12 mouse cellular contexts compared by ENCODE assay signal in the genomic region with DNA sequence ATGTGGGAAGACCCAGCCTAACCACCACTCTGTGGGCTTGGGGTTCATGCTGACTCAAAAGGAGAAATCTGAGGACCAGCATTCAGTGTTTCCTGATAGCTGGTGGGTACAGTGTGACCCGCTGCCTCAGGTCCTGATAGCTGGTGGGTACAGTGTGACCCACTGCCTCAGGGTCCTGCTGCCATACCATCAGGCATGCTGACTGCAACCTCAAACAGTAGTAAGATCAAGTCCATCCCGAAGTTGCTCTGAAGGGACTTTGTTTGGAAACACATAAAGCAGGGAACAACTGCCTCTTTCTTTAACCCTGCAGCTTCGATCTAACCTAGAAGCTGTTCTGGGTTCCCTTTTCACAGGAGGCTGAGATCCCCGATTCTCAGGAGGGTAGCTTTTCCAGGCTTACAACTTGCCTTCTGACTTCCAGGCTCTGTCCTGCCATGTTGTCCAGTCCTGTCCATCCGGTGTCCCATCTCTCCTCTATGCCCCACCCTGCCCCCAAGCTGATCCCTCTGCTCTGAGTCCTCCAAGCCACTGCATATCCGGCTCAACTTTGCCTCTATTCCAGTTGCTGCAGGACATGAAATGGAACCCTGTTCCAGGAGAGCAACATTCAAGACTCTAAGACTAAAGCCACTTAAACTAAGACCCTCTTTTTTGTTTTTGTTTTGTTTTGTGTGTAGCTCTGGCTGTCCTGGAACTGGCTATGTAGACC. TPM values are rescaled to one million over a fixed set of nuclear protein-coding genes. Genes with fewer than 3 reads are reported as not detected.
DNase-seq lines count a peak whose midpoint lies in the region; ATAC-seq and TF ChIP-seq lines count a peak whose summit lies in the region.
"Had no signal": no experiment of that assay in that cellular context is flagged by ENCODE, and none has a peak within 500 bp of the region (broad histone marks: within the 10 kb centered on the region; RNA-seq: fewer than 3 reads in every experiment).

No protein-coding gene starts in this region.

- no peak for ATAC-seq in forebrain, embryonic 13.5 days
- no peak for ATAC-seq in forebrain, embryonic 16.5 days
- ATAC-seq in stomach, postnatal 0 days (ENCODE audit: low FRiP score, low TSS enrichment): no peak
- ATAC-seq in erythroblast, adult 5-6 weeks (replicated peaks; ENCODE audit: low FRiP score, poor library complexity, severe bottlenecking): no peak
- ATAC-seq: Patski had no signal

- WGBS in forebrain, embryonic 13.5 days: 89% methylated on average over 6 of the region's 6 CpGs
- WGBS in forebrain, embryonic 10.5 days: 89% methylated on average over 6 of the region's 6 CpGs
- 86% methylated on average over 6 of the region's 6 CpGs for WGBS in liver, adult 2 months
- WGBS in forebrain, embryonic 16.5 days: 84% methylated on average over 6 of the region's 6 CpGs
- 83% methylated on average over 6 of the region's 6 CpGs for WGBS in stomach, postnatal 0 days

- H3K27me3 ChIP-seq in forebrain, embryonic 13.5 days: no peaks in the 10 kb centered on the region
- no peaks in the 10 kb centered on the region for H3K27me3 ChIP-seq in forebrain, embryonic 10.5 days (ENCODE audit: poor library complexity, severe bottlenecking)
- H3K27me3 ChIP-seq in liver, adult 2 months (ENCODE audit: control insufficient read depth, insufficient read depth, low read length): no peaks in the 10 kb centered on the region
- no peaks in the 10 kb centered on the region for H3K27me3 ChIP-seq in forebrain, embryonic 16.5 days (replicated peaks; ENCODE audit: control insufficient read depth, insufficient read depth, low read length)
- H3K27me3 ChIP-seq in stomach, postnatal 0 days (ENCODE audit: control insufficient read depth, insufficient read depth, low read length): no peaks in the 10 kb centered on the region
- H3K27me3 ChIP-seq: limb, embryonic 15.5 days; Patski had no signal

- no peak overlapping the region for H3K4me2 ChIP-seq in forebrain, embryonic 13.5 days
- no peak overlapping the region for H3K4me2 ChIP-seq in forebrain, embryonic 16.5 days (ENCODE audit: low read length)
- no peak overlapping the region for H3K4me2 ChIP-seq in stomach, postnatal 0 days (replicated peaks; ENCODE audit: low read depth)
- H3K4me2 ChIP-seq: limb, embryonic 15.5 days had no signal

- no peaks in the 10 kb centered on the region for H3K9me3 ChIP-seq in forebrain, embryonic 13.5 days (replicated peaks)
- no peaks in the 10 kb centered on the region for H3K9me3 ChIP-seq in forebrain, embryonic 10.5 days
- H3K9me3 ChIP-seq in forebrain, embryonic 16.5 days (ENCODE audit: control insufficient read depth, low read length): no peaks in the 10 kb centered on the region
- H3K9me3 ChIP-seq in stomach, postnatal 0 days (ENCODE audit: control insufficient read depth, low read length): no peaks in the 10 kb centered on the region
- H3K9me3 ChIP-seq: limb, embryonic 15.5 days had no signal

- no peak for TF ChIP-seq POLR2A in liver, adult 2 months (IDR thresholded peaks at IDR 0.05; ENCODE audit: extremely low read depth, insufficient read depth, low read length)

- H3K36me3 ChIP-seq in forebrain, embryonic 13.5 days (ENCODE audit: poor library complexity, severe bottlenecking): peaks cover 3% of the 10 kb centered on the region; the same call in 1 of the 2 replicates
- peaks cover 19% of the 10 kb centered on the region for H3K36me3 ChIP-seq in forebrain, embryonic 10.5 days (replicated peaks)
- no peaks in the 10 kb centered on the region for H3K36me3 ChIP-seq in liver, adult 2 months (ENCODE audit: control insufficient read depth, insufficient read depth, low read length)
- H3K36me3 ChIP-seq in forebrain, embryonic 16.5 days (ENCODE audit: control insufficient read depth, insufficient read depth): no peaks in the 10 kb centered on the region
- no peaks in the 10 kb centered on the region for H3K36me3 ChIP-seq in stomach, postnatal 0 days (ENCODE audit: control insufficient read depth, insufficient read depth, low read length)

- H3K9ac ChIP-seq in forebrain, embryonic 13.5 days: no peak overlapping the region
- no peak overlapping the region for H3K9ac ChIP-seq in liver, adult 2 months (ENCODE audit: low read depth, low read length)
- no peak overlapping the region for H3K9ac ChIP-seq in forebrain, embryonic 16.5 days (replicated peaks; ENCODE audit: low read depth, low read length)
- no peak overlapping the region for H3K9ac ChIP-seq in stomach, postnatal 0 days (ENCODE audit: low read length)
- H3K9ac ChIP-seq: limb, embryonic 15.5 days had no signal

- no peak overlapping the region for H3K4me3 ChIP-seq in forebrain, embryonic 13.5 days
- no peak overlapping the region for H3K4me3 ChIP-seq in forebrain, embryonic 10.5 days
- H3K4me3 ChIP-seq in liver, adult 2 months (ENCODE audit: insufficient read depth, low read depth, low read length): no peak overlapping the region
- no peak overlapping the region for H3K4me3 ChIP-seq in forebrain, embryonic 16.5 days (replicated peaks; ENCODE audit: low read length)
- H3K4me3 ChIP-seq in stomach, postnatal 0 days (ENCODE audit: low read depth, low read length): no peak overlapping the region
- H3K4me3 ChIP-seq: limb, embryonic 15.5 days had no signal

- DNase-seq in forebrain, embryonic 10.5 days (ENCODE audit: extremely low spot score, low spot score): no peak
- DNase-seq in liver, adult 2 months (ENCODE audit: extremely low read depth, low read depth, low spot score): no peak
- no peak for DNase-seq in liver
- no peak for DNase-seq in stomach, postnatal 0 days (ENCODE audit: low spot score)
- DNase-seq: gastrocnemius, postnatal 14 days; kidney, postnatal 14 days; midbrain, embryonic 14.5 days had no signal

- TF ChIP-seq CTCF in liver, adult 2 months (IDR thresholded peaks at IDR 0.05; ENCODE audit: low read depth, low read length): no peak
- no peak for TF ChIP-seq CTCF in stomach, postnatal 0 days (IDR thresholded peaks at IDR 0.05; ENCODE audit: low read depth)

- H3K27ac ChIP-seq in forebrain, embryonic 13.5 days: peak overlapping the region; percentile 76
- H3K27ac ChIP-seq in forebrain, embryonic 10.5 days: no peak overlapping the region
- H3K27ac ChIP-seq in liver, adult 2 months (replicated peaks; ENCODE audit: insufficient read depth, low read depth, low read length): 0 out of 2 replicates have a peak overlapping the region, but pooled peaks have one; percentile 8
- H3K27ac ChIP-seq in forebrain, embryonic 16.5 days (ENCODE audit: low read length): peak overlapping the region; percentile 39; the same call in 1 of the 2 replicates
- peak overlapping the region; percentile 92; the same call in 1 of the 2 replicates for H3K27ac ChIP-seq in stomach, postnatal 0 days (replicated peaks)

- no peak for TF ChIP-seq EP300 in stomach, postnatal 0 days (optimal IDR thresholded peaks at IDR 0.05)

- H3K79me2 ChIP-seq in liver, adult 2 months (ENCODE audit: control insufficient read depth, insufficient read depth, low read length): no peaks in the 10 kb centered on the region

- peaks cover 8% of the 10 kb centered on the region; the same call in 1 of the 2 replicates for H3K4me1 ChIP-seq in forebrain, embryonic 13.5 days
- peaks cover 13% of the 10 kb centered on the region for H3K4me1 ChIP-seq in forebrain, embryonic 10.5 days
- H3K4me1 ChIP-seq in liver, adult 2 months (ENCODE audit: control insufficient read depth, insufficient read depth, low read length): peaks cover 31% of the 10 kb centered on the region
- peaks cover 13% of the 10 kb centered on the region for H3K4me1 ChIP-seq in forebrain, embryonic 16.5 days (replicated peaks; ENCODE audit: control insufficient read depth, insufficient read depth, low read length)
- 0 out of 2 replicates have a peak, but pooled peaks cover 10% of the 10 kb centered on the region for H3K4me1 ChIP-seq in stomach, postnatal 0 days (replicated peaks; ENCODE audit: control insufficient read depth, insufficient read depth)

RNA-seq across cellular contexts. Expression of a gene that starts 7.0 kb away (rescaled TPM):
- polyA plus RNA-seq in forebrain, embryonic 13.5 days (2015; fragmentation: Nextera tagmentation; extraction: Ambion mirVana): 2.5 and 3.2 TPM in 2 replicates
- 3.3 TPM in 2 replicates for polyA plus RNA-seq in forebrain, embryonic 10.5 days (2016; fragmentation: Nextera tagmentation; extraction: Ambion mirVana)
- total RNA-seq in liver, adult 2 months (2014; rRNA removed): 23.4 and 28.5 TPM in 2 replicates
- 26.3 and 39.4 TPM in 2 replicates for polyA plus RNA-seq in liver, adult 2 months (2012; rRNA removed)
- 3.0 and 3.7 TPM in 2 replicates for polyA plus RNA-seq in forebrain, embryonic 16.5 days (2015; fragmentation: Nextera tagmentation; extraction: Ambion mirVana)
- 49.5 and 50.0 TPM in 2 replicates for polyA plus RNA-seq in stomach, postnatal 0 days (2015; fragmentation: Nextera tagmentation; extraction: Ambion mirVana)
- 1.5 and 1.9 TPM in 2 replicates for total RNA-seq in erythroblast, adult 5-6 weeks (2015; ENCODE audit: low replicate concordance)
- total RNA-seq in erythroblast, adult 5-6 weeks (2017; ENCODE audit: low replicate concordance): 5.5 and 7.7 TPM in 2 replicates

RNA-seq across cellular contexts. Expression of a gene that starts 8.8 kb away (rescaled TPM):
- 0.65 and 1.0 TPM in 2 replicates for polyA plus RNA-seq in forebrain, embryonic 13.5 days (2015; fragmentation: Nextera tagmentation; extraction: Ambion mirVana)
- not detected in 2 replicates for polyA plus RNA-seq in forebrain, embryonic 10.5 days (2016; fragmentation: Nextera tagmentation; extraction: Ambion mirVana)
- 0.74 TPM in 1 of 2 replicates, not detected in the other for total RNA-seq in liver, adult 2 months (2014; rRNA removed)
- polyA plus RNA-seq in liver, adult 2 months (2012; rRNA removed): 0.49 TPM in 1 of 2 replicates, not detected in the other
- polyA plus RNA-seq in forebrain, embryonic 16.5 days (2015; fragmentation: Nextera tagmentation; extraction: Ambion mirVana): not detected in 2 replicates
- polyA plus RNA-seq in stomach, postnatal 0 days (2015; fragmentation: Nextera tagmentation; extraction: Ambion mirVana): 0.42 TPM in 1 of 2 replicates, not detected in the other
- not detected in 2 replicates for total RNA-seq in erythroblast, adult 5-6 weeks (2015; ENCODE audit: low replicate concordance)
- not detected in 2 replicates for total RNA-seq in erythroblast, adult 5-6 weeks (2017; ENCODE audit: low replicate concordance)
- polyA plus RNA-seq: midbrain, embryonic 14.5 days had no signal

RNA-seq across cellular contexts. Expression of a gene that starts 9.7 kb away (rescaled TPM):
- 41.7 and 74.5 TPM in 2 replicates for polyA plus RNA-seq in forebrain, embryonic 13.5 days (2015; fragmentation: Nextera tagmentation; extraction: Ambion mirVana)
- polyA plus RNA-seq in forebrain, embryonic 10.5 days (2016; fragmentation: Nextera tagmentation; extraction: Ambion mirVana): 92.7 and 121 TPM in 2 replicates
- total RNA-seq in liver, adult 2 months (2014; rRNA removed): 4.9 and 6.7 TPM in 2 replicates
- polyA plus RNA-seq in liver, adult 2 months (2012; rRNA removed): 2.6 and 4.2 TPM in 2 replicates
- polyA plus RNA-seq in forebrain, embryonic 16.5 days (2015; fragmentation: Nextera tagmentation; extraction: Ambion mirVana): 22.9 and 39.8 TPM in 2 replicates
- 8.7 and 25.1 TPM in 2 replicates for polyA plus RNA-seq in stomach, postnatal 0 days (2015; fragmentation: Nextera tagmentation; extraction: Ambion mirVana)
- total RNA-seq in erythroblast, adult 5-6 weeks (2015; ENCODE audit: low replicate concordance): 13.4 and 18.8 TPM in 2 replicates
- total RNA-seq in erythroblast, adult 5-6 weeks (2017; ENCODE audit: low replicate concordance): 7.0 and 7.1 TPM in 2 replicates

RNA-seq across cellular contexts. Expression of a gene that starts 13.4 kb away (rescaled TPM):
- 41.1 and 88.0 TPM in 2 replicates for polyA plus RNA-seq in forebrain, embryonic 13.5 days (2015; fragmentation: Nextera tagmentation; extraction: Ambion mirVana)
- 32.6 and 46.7 TPM in 2 replicates for polyA plus RNA-seq in forebrain, embryonic 10.5 days (2016; fragmentation: Nextera tagmentation; extraction: Ambion mirVana)
- total RNA-seq in liver, adult 2 months (2014; rRNA removed): 9.5 and 10.7 TPM in 2 replicates
- 11.2 and 12.7 TPM in 2 replicates for polyA plus RNA-seq in liver, adult 2 months (2012; rRNA removed)
- 54.8 and 74.1 TPM in 2 replicates for polyA plus RNA-seq in forebrain, embryonic 16.5 days (2015; fragmentation: Nextera tagmentation; extraction: Ambion mirVana)
- 12.0 and 27.5 TPM in 2 replicates for polyA plus RNA-seq in stomach, postnatal 0 days (2015; fragmentation: Nextera tagmentation; extraction: Ambion mirVana)
- 1.7 and 1.9 TPM in 2 replicates for total RNA-seq in erythroblast, adult 5-6 weeks (2015; ENCODE audit: low replicate concordance)
- total RNA-seq in erythroblast, adult 5-6 weeks (2017; ENCODE audit: low replicate concordance): 8.1 and 9.1 TPM in 2 replicates

RNA-seq across cellular contexts. Expression of a gene that starts 13.5 kb away (rescaled TPM):
- 6.8 and 8.3 TPM in 2 replicates for polyA plus RNA-seq in forebrain, embryonic 13.5 days (2015; fragmentation: Nextera tagmentation; extraction: Ambion mirVana)
- 3.5 and 4.0 TPM in 2 replicates for polyA plus RNA-seq in forebrain, embryonic 10.5 days (2016; fragmentation: Nextera tagmentation; extraction: Ambion mirVana)
- not detected in 2 replicates for total RNA-seq in liver, adult 2 months (2014; rRNA removed)
- 0.75 TPM in 1 of 2 replicates, not detected in the other for polyA plus RNA-seq in liver, adult 2 months (2012; rRNA removed)
- polyA plus RNA-seq in forebrain, embryonic 16.5 days (2015; fragmentation: Nextera tagmentation; extraction: Ambion mirVana): 21.1 and 29.9 TPM in 2 replicates
- polyA plus RNA-seq in stomach, postnatal 0 days (2015; fragmentation: Nextera tagmentation; extraction: Ambion mirVana): 1.7 and 2.9 TPM in 2 replicates
- not detected in 2 replicates for total RNA-seq in erythroblast, adult 5-6 weeks (2015; ENCODE audit: low replicate concordance)
- total RNA-seq in erythroblast, adult 5-6 weeks (2017; ENCODE audit: low replicate concordance): 1.5 TPM in 1 of 2 replicates, not detected in the other
